Mouse (Mus musculus) forebrain, embryonic 14.5 days (tissue): ENCODE measurements around the gene Prkaca. TPM values are rescaled to one million over a fixed set of nuclear protein-coding genes. Genes with fewer than 3 reads are reported as not detected.

ENCODE experiments used
- microRNA counts: library from miRNA; unstranded; fragments of <30 nt; microRNA quantifications from one replicate; lab custom pipeline; 2016
- microRNA-seq: library from miRNA; unstranded; fragments of <30 nt; microRNA quantifications from one replicate; pipeline ENCODE4, GENCODE M21; 2016
- polyA plus RNA-seq: library from polyadenylated mRNA; unstranded; fragments of >200 nt; fragmentation: Nextera tagmentation; extraction: Ambion mirVana; gene quantifications from 2 replicates; pipeline ENCODE4 v1.2.1, GENCODE M21; 2014

The Prkaca gene
- polyA plus RNA-seq, 1 experiment from 2014 or later, result 117 TPM

MicroRNAs encoded within 50 kb of the gene (microRNA counts, 519-probe panel; counts per million panel counts)
- microRNA mmu-miR-1199 (lab: Ali Mortazavi, UCI), result not detected

Small RNA genes within 50 kb of the gene (microRNA-seq; reads per million reads assigned to microRNA genes)
- gene Gm44330 (not detected), gene Gm44450 (not detected), gene Mir1199 (not detected), gene Mir8111 (2.0 reads per million, percentile 10 among the genes with 10 or more reads in this experiment)

Other genes with a start within 250 kb of the Prkaca start
- gene Adgre5, start 231.7 kb upstream of the Prkaca start, polyA plus RNA-seq, result 9.3 and 12.4 TPM in 2 replicates
- gene Adgrl1, start 72.9 kb upstream of the Prkaca start, polyA plus RNA-seq, result 44.4 and 50.9 TPM in 2 replicates
- gene Gm10644, start 17.8 kb upstream of the Prkaca start, polyA plus RNA-seq, result 0.61 and 0.93 TPM in 2 replicates
- gene Asf1b, start 17.5 kb upstream of the Prkaca start, polyA plus RNA-seq, result 23.8 and 31.6 TPM in 2 replicates
- 12.9 and 14.4 TPM in 2 replicates for gene Samd1, start 24.7 kb downstream of the Prkaca start, polyA plus RNA-seq
- gene 1700067K01Rik, start 28.5 kb downstream of the Prkaca start, polyA plus RNA-seq, result 0.77 and 1.3 TPM in 2 replicates
- gene 2210011C24Rik, start 39.2 kb downstream of the Prkaca start, polyA plus RNA-seq, result not detected in 2 replicates
- gene Palm3, start 48.5 kb downstream of the Prkaca start, polyA plus RNA-seq, result 0.33 and 0.53 TPM in 2 replicates
- gene Il27ra, start 69.6 kb downstream of the Prkaca start, polyA plus RNA-seq, result 0.19 and 0.70 TPM in 2 replicates
- not detected in 2 replicates for gene Rln3, start 72.0 kb downstream of the Prkaca start, polyA plus RNA-seq
- 1.3 and 1.5 TPM in 2 replicates for gene Gm10643, start 92.1 kb downstream of the Prkaca start, polyA plus RNA-seq
- gene Rfx1, start 93.8 kb downstream of the Prkaca start, polyA plus RNA-seq, result 6.8 and 8.7 TPM in 2 replicates
- 15.8 and 17.8 TPM in 2 replicates for gene Dcaf15, start 131.8 kb downstream of the Prkaca start, polyA plus RNA-seq
- gene Podnl1, start 153.0 kb downstream of the Prkaca start, polyA plus RNA-seq, result 0.22 and 0.23 TPM in 2 replicates
- 14.7 and 21.7 TPM in 2 replicates for gene Cc2d1a, start 174.9 kb downstream of the Prkaca start, polyA plus RNA-seq
- 1.7 and 2.3 TPM in 2 replicates for gene 4930432K21Rik, start 175.0 kb downstream of the Prkaca start, polyA plus RNA-seq
- 4.5 and 8.3 TPM in 2 replicates for gene Nanos3, start 212.2 kb downstream of the Prkaca start, polyA plus RNA-seq